Mouse (Mus musculus) stomach, postnatal 0 days (tissue): ENCODE data around the gene Klhdc8a.

ENCODE experiments used
- CTCF ChIP-seq: IDR thresholded peaks from 2 replicates; pipeline ENCODE4 v1.5.1; 2016; ENCODE audit warnings: antibody characterized with exemption, low read depth, mild to moderate bottlenecking, moderate library complexity
- EP300 ChIP-seq: optimal IDR thresholded peaks from 2 replicates; pipeline ENCODE3; 2016; ENCODE audit warnings: antibody characterized with exemption

- TF ChIP-seq CTCF: no peak
- no peak for TF ChIP-seq EP300
These were observed 32.5 kb upstream of the Klhdc8a start for GRCm38 (mm10) chr1:132265936-132266335.
